Mouse (Mus musculus) c-Kit-positive CD71-positive TER-119-positive erythroid progenitor cells, embryonic 14.5 days (primary cell): ENCODE results near the gene Kansl1.

Experiments
- DNase-seq: peaks from one replicate; pipeline ENCODE4 v3.0.0-alpha.2; 2013; ENCODE audit warnings: low spot score

Kansl1 gene

DNA sequence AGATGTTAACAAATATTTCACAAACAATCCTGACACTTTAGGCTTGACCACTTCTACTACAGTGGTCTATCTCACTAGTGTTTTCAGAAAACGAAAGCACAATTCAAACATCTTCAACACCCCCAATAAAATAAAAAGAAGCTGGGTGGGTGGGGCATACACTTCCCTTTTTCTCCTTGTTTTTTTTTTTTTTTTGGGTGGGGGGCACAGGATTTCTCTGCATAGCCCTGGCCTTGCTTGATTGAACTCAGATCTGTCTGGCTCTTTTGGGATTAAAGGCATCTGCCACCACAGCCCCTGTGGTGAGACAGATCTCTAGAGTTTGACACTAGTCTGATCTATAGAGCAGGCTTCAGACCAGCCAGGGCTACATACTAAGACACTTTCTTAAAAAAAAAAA is 106.0 kb downstream of the Kansl1 start:
- no peak for DNase-seq

DNA sequence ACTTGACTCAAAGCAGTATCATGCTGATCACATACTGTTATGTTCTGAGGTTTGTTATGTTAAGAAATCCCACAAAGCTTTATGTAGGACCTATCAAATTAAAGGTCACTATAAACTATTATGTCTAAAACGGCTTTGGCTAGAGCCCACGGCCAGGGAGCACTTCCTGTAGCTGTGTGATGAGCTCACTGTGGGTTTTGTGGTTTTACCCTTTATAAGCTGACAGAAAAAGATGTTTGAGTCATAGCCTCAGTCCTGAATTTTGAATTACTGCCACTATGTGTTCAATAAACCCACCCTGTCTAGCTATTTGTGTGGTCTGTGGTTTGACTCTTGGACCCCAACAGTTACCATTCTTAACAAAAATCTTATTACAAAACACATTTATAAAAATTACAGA is 106.9 kb downstream of the Kansl1 start:
- no peak for DNase-seq

DNA sequence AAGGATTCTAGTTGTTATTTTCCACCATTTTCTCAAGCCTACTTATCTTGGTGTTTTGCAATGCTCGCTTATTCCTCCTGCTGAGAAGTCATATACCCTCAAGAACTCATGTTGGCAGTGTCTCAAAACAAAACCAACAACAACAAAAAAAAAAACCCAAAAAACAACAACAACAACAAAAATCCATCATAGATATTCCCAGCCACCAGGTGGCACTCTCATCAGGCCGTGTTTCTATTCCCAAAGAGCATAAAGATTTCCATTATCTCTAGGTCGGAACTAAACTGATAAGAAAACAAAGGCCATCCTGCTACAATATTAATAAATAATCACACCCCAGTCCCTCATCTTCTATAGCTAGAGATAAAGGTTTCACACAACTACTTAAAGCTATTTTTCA is 121.7 kb downstream of the Kansl1 start:
- DNase-seq, result no peak

- no peak for DNase-seq
These were observed 133.7 kb downstream of the Kansl1 start for GRCm38 (mm10) chr11:104334946-104335345.

DNA sequence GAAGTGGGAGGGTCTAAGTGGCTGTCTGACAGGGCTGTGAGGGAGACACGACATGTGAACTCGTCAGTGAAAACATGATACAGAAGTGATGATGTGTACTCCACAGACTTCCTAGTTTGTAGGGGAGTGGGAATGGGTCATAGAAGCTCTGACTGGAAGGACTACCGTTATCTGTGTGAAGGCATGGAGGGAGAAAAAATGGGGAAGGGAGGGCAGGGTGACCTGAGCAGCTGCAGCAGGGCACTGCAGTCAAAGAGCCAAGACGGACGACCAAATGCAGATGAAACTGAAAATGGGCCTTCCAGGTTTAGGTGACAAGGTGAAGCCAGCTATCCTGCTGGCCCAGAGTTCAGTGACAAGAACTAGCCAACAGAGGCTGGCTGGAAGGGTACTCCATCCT is 134.5 kb downstream of the Kansl1 start:
- no peak for DNase-seq

GRCm38 (mm10) chr11:104332105-104332504 is 136.6 kb downstream of the Kansl1 start:
- DNase-seq, result no peak

DNA sequence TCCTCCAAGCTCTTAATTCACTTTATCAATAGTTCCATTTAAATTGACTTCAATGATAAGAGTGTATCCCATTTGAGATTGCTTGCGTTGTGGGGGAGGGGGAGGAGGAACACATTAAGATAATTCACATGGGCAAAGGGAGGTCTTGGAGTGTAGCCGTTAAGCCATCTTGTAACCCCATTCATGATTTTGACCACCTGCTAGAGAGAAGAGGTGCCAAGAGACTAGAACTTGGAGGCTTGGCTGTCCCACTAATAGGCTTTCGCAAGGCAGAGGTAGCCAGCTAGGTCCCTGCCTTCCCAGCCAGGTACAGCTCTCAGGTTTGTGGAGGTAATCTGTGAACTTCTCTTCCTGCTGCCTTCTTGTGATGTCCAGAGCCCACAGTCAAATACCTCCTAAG is 137.5 kb downstream of the Kansl1 start:
- no peak for DNase-seq

GRCm38 (mm10) chr11:104330151-104330550 is 138.5 kb downstream of the Kansl1 start:
- DNase-seq, result no peak

GRCm38 (mm10) chr11:104329185-104329926 is 139.3 kb downstream of the Kansl1 start:
- no peak for DNase-seq

GRCm38 (mm10) chr11:104327946-104328345 is 140.7 kb downstream of the Kansl1 start:
- no peak for DNase-seq

GRCm38 (mm10) chr11:104327462-104327861 is 141.2 kb downstream of the Kansl1 start:
- DNase-seq, result no peak

- no peak for DNase-seq
These were observed 146.5 kb downstream of the Kansl1 start for GRCm38 (mm10) chr11:104322142-104322541.

DNA sequence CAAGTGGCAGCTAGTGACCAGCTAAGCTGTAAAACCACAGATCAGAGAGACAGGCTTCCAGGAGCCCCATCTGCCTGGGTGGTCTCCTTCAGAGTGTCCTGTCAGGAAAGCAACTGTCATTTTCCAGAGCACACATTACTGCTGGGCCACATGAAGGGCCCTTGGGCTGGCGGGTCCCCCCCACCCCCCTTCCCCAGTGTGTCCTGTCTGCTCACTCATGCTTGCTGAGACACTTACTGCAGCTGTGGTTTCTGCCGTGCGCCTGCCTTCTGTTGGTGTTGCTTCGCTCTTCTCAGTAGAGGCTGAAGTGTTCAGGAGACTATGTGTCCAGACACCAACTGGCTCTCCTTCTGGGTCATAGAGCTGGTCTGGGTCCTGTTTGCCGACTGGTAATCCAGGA is 148.2 kb downstream of the Kansl1 start:
- no peak for DNase-seq

GRCm38 (mm10) chr11:104318940-104319781 is 149.5 kb downstream of the Kansl1 start:
- DNase-seq, result no peak

- no peak for DNase-seq
These were observed 151.0 kb downstream of the Kansl1 start for GRCm38 (mm10) chr11:104317631-104318030.

DNA sequence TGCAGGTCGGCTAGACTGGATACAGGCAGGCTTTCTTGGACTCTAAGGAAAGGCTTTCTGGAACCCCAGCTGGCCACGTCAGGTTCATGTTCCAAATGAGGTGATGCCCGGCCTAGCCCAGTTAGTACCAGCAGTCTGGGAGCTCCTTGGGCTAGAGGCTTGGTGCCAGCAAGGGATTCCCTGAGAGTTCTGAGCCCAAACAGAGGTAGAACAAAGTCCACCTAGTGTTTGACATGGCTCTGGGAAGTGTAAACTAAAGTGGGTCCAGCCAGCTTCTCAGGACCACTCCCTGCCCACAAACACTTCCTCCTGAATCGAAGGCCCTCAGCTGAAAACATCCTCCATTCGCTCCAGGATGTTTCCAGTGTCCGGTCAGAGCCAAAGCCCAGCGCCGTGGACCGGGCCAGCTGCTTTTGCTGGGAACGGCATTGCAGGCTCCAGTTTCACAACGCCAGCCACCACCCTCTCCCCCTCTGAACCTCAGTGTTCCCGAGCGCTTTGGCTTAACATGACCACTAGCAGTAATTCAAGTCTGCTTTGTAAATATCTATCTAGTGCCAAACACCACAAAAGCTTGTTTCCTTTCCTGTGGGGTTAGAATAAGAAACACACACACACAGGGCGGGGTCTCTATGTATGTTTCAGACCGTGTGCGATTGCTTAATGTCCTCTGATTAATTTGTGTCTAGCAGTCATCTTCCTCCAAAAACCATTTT is 151.8 kb downstream of the Kansl1 start:
- no peak for DNase-seq

- peak; percentile 88 for DNase-seq
These were observed 153.0 kb downstream of the Kansl1 start for GRCm38 (mm10) chr11:104315703-104316102.

DNA sequence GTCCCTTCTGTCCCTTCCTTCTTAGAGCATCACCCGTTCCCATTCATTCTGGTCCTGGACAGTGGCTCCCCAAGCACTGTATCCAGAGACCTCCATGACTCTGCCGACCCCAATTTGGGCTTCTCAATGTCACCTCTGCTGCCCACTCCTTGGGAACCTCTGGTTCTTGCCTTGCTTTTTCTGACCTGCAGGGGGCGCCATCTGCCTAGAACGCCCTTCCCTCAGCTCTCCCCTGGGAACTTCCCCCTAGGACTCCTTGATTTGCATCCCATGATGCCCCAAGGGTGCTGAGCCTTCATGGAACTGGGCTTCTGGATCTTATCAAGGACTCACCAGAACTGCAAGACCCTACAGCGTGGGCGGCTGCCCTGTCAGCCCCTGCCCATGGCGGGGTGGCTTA is 157.0 kb downstream of the Kansl1 start:
- DNase-seq, result no peak

- peak; percentile 51 for DNase-seq
These were observed 158.3 kb downstream of the Kansl1 start for GRCm38 (mm10) chr11:104310226-104310887.

- DNase-seq, result no peak
These were observed 159.1 kb downstream of the Kansl1 start for GRCm38 (mm10) chr11:104309377-104310225.

- no peak for DNase-seq
These were observed 161.5 kb downstream of the Kansl1 start for GRCm38 (mm10) chr11:104307136-104307535.
